Mouse (Mus musculus) E14TG2a.4 (cell line): ENCODE measurements around the gene 4833420G17Rik.

Experiments
- H3K27me3 ChIP-seq: 2 replicates; pipeline ENCODE4 v1.6.1; 2014; ENCODE audit warnings: low read length, control low read depth; ENCODE audit not compliant: insufficient read depth
- H3K36me3 ChIP-seq: 2 replicates; pipeline ENCODE4 v1.6.1; 2014; ENCODE audit warnings: low read length, control low read depth; ENCODE audit not compliant: insufficient read depth
- H3K4me1 ChIP-seq: replicated peaks from 2 replicates; pipeline ENCODE4 v1.6.1; 2014; ENCODE audit warnings: low read depth, low read length, control low read depth
- H3K4me3 ChIP-seq: replicated peaks from 2 replicates; pipeline ENCODE4 v1.5.1; 2014; ENCODE audit warnings: mild to moderate bottlenecking, low read length
- H3K9me3 ChIP-seq: 2 replicates; pipeline ENCODE4 v1.6.1; 2014; ENCODE audit warnings: low read length, control low read depth
- CTCF ChIP-seq: conservative IDR thresholded peaks from 2 replicates; pipeline ENCODE4 v1.5.1; 2014; ENCODE audit warnings: low read length
- NANOG ChIP-seq: IDR thresholded peaks from 2 replicates; pipeline ENCODE4 v1.6.1; 2014; ENCODE audit warnings: borderline replicate concordance, low read length, mixed read lengths
- POU5F1 ChIP-seq: IDR thresholded peaks from 2 replicates; pipeline ENCODE4 v1.6.1; 2014; ENCODE audit warnings: low read length, borderline replicate concordance

The 4833420G17Rik gene

DNA sequence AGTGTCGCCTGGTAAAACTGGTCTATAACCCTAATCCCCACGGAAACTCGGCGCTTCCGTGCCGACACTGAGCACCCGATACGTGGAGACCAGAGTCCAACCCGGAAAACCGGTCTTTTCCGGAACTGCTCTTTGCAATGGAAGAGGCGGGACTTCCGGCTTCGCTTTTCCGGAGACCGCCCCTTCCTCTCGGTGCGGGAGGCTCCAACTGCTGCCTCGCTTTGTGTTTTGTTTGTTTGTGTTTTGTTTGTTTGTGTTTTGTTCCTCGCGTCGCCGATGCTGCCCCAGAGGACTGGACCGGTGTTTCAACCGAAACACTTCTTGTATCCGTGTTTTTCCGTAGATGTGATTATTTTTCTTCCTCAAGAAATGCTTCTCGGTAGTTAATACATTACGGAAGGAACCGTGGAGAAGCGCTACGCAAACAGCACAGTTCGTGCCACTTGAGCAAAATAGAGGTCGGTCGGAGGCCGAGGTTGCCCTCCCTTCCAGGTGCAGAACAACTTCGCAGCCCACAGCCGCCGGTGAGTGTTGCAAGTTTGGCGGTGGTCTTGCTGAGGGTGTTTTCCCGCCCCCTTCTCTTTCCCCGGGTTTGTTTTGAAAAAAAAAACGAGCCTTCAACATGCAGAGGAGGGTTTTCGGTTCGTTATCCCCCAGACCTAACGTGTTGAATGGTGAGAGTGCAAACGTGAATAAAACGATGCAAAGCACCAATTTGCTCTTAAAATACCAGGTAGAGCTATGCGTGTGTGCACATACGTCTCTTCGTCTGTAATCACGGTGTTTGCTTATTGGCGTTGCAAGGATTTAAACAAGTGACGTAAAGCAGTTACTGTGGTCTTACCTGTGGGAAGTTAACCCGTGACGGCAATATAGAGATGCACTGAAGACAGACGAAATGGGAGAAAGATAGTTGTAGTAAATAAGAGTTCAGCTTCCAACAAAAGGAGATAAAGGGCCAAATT is at the start of gene 4833420G17Rik:
TSS of gene 4833420G17Rik (plus strand) at position 173 of the 965 bp plus-strand sequence.
- no peak for TF ChIP-seq POU5F1
- peak within 1 kb of the TSS; percentile 84 for H3K4me3 ChIP-seq
- H3K27me3 ChIP-seq, result no peaks in the 10 kb centered on the region
- no peaks in the 10 kb centered on the region for H3K9me3 ChIP-seq
- H3K36me3 ChIP-seq, result peaks cover 36% of the 10 kb centered on the region
- peaks cover 24% of the 10 kb centered on the region for H3K4me1 ChIP-seq

DNA sequence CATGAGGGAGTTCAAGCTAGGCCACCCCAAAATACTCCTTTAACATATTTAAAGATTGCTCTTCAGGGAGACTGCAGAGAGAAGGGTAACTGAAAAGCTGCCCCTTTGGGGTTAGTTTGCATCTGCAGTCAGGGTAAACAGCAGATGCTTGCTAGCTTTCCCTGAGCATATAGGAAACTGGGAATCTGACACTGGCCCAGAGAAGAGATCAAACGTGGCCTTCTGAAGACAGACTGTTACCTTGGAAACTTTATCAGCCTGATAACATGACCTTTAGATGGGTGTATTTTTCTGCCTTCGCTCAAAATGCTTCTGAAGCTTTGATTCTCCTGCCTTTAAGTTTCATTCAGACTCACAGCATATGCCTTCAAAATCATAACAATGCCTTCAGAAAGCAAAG is 49.5 kb upstream of the 4833420G17Rik start:
- H3K4me1 ChIP-seq, result peaks cover 19% of the 10 kb centered on the region
- H3K4me3 ChIP-seq, result no peak overlapping the region
- 0 out of 2 replicates have a peak, but pooled peaks cover 4% of the 10 kb centered on the region for H3K27me3 ChIP-seq
- peaks cover 6% of the 10 kb centered on the region; the same call in 1 of the 2 replicates for H3K9me3 ChIP-seq
- TF ChIP-seq CTCF (no peak), NANOG (no peak), POU5F1 (no peak)
- H3K36me3 ChIP-seq, result no peaks in the 10 kb centered on the region

DNA sequence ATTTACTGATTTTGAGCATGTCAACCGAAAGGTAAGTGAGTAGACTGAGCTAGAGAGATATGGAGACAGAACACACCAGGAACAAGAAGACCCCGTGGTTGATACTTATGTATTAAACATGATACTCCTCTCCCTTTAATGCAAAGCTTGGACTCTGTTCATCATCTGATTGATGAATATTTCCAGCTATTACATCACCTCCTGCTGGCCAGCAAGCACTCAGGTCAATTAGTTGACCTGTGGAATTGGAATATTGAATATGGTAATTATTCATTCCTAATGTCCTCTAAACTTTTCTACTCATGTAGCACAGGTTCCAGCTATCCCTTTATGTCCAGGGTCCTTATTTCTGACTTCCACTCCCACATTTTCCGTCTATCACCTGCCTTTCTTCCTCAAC is 44.1 kb upstream of the 4833420G17Rik start:
- Histone ChIP-seq H3K9me3 (no peaks in the 10 kb centered on the region), H3K36me3 (no peaks in the 10 kb centered on the region), H3K27me3 (peaks cover 16% of the 10 kb centered on the region), H3K4me1 (no peaks in the 10 kb centered on the region; the same call in 1 of the 2 replicates), H3K4me3 (no peak overlapping the region)
- TF ChIP-seq POU5F1, result no peak

DNA sequence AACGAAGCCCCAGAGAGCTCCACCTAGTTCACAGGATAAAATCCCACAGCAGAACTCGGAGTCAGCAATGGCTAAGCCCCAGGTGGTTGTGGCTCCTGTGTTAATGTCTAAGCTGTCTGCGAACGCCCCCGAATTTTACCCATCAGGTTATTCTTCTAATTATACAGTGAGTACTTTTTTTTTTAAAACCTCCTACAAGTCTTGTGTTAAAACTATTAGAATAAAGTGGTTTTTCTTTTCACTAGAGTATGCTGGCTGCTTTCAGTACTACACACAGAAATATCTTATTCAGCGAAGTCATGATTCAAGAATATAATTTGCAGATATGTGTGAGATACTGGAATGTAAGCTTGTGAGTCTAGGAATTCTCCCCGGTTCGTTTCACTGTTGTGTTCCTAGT is 32.4 kb upstream of the 4833420G17Rik start:
- TF ChIP-seq POU5F1 (no peak), CTCF (no peak), NANOG (no peak)
- Histone ChIP-seq H3K9me3 (no peaks in the 10 kb centered on the region), H3K4me3 (peak overlapping the region; percentile 91; the same call in 1 of the 2 replicates), H3K4me1 (peaks cover 6% of the 10 kb centered on the region; the same call in 1 of the 2 replicates), H3K36me3 (no peaks in the 10 kb centered on the region), H3K27me3 (peaks cover 12% of the 10 kb centered on the region)

DNA sequence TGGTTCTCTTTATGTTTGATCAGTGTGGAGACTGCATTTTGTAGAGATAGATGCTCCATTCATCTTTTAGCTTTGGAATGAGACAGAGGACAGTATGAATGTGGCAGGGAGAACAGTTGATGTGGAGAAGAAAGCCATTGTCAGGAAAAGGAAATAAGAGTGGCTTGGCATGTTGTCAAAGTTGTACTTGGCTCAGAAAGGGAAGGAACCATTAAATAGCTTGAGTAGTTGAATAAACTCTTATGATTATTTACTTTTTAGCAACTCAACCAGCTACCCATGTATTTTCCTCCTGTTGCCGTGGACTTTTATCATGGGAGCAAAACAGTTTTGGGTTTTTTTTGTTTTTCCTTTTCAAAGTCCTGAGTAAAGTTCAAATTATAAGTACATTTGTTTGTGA is 30.5 kb upstream of the 4833420G17Rik start:
- Histone ChIP-seq H3K4me1 (peaks cover 6% of the 10 kb centered on the region; the same call in 1 of the 2 replicates), H3K9me3 (no peaks in the 10 kb centered on the region), H3K4me3 (no peak overlapping the region), H3K27me3 (no peaks in the 10 kb centered on the region), H3K36me3 (peaks cover 8% of the 10 kb centered on the region; the same call in 1 of the 2 replicates)
- TF ChIP-seq POU5F1, result no peak
- TF ChIP-seq NANOG, result no peak
- no peak for TF ChIP-seq CTCF

DNA sequence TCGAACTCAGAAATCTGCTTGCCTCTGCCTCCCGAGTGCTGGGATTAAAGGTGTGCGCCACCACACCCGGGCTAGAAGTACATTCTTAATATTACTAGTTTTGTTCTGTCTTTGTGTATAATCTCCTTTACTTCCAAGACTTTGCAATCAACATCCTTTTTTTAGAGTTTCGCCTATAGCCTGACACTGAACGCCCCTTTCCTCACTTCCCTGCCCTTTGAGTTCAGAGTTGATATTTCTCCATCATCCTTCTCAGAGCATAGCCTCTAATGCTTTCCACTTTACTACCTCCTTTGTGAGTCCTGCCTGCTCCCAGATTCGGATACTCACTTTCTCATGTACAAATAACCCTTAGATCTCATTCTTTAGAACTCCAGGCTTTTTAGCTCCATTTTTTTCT is 28.2 kb upstream of the 4833420G17Rik start:
- Histone ChIP-seq H3K27me3 (no peaks in the 10 kb centered on the region), H3K36me3 (peaks cover 25% of the 10 kb centered on the region), H3K4me1 (peaks cover 6% of the 10 kb centered on the region; the same call in 1 of the 2 replicates), H3K9me3 (no peaks in the 10 kb centered on the region), H3K4me3 (no peak overlapping the region)
- no peak for TF ChIP-seq NANOG
- TF ChIP-seq CTCF, result no peak
- TF ChIP-seq POU5F1, result no peak

DNA sequence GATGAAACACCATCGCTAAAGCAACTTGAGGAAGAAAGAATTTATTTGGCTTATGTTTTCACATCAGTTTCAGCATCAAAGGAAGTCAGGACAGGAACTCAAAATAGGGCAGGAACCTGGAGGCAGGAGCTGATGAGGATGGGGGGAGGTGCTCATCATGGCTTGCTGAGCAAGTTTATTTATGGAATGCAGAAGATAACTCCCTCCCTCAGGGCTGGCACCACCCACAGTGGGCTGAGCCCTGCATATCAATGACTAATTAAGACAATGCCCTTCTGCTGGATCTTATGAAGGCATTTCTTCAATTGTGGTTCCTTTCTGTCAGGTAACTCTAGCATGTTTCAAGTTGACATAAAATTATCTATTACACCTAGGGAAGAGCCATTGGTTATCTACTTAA is 20.3 kb upstream of the 4833420G17Rik start:
- no peaks in the 10 kb centered on the region for H3K9me3 ChIP-seq
- H3K27me3 ChIP-seq, result no peaks in the 10 kb centered on the region
- H3K36me3 ChIP-seq, result peaks cover 32% of the 10 kb centered on the region
- H3K4me3 ChIP-seq, result no peak overlapping the region
- H3K4me1 ChIP-seq, result 0 out of 2 replicates have a peak, but pooled peaks cover 4% of the 10 kb centered on the region
- TF ChIP-seq CTCF (no peak), POU5F1 (no peak), NANOG (no peak)

DNA sequence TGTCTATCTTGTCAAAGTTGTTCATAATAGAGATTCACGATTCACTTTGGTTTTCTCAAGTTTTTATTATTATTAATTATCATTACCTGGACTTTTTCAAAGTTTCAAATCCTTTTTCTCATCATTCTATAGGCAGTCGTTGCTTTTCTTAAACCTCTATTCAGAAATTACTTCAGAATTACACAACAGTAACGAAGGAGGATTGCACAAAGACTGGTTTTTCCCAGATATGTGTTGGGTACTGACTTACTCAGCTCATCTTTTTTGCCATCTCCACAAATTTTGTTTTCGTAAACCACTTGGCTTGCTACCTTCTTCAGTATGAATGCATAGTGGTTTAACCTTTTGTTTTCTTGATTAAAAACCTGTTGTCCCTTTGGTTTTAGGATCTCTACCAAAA is 9.0 kb upstream of the 4833420G17Rik start:
- no peak overlapping the region for H3K4me3 ChIP-seq
- H3K9me3 ChIP-seq, result no peaks in the 10 kb centered on the region
- H3K27me3 ChIP-seq, result no peaks in the 10 kb centered on the region
- TF ChIP-seq POU5F1, result no peak
- no peak for TF ChIP-seq CTCF
- no peak for TF ChIP-seq NANOG
- H3K36me3 ChIP-seq, result peaks cover 26% of the 10 kb centered on the region
- H3K4me1 ChIP-seq, result no peaks in the 10 kb centered on the region

DNA sequence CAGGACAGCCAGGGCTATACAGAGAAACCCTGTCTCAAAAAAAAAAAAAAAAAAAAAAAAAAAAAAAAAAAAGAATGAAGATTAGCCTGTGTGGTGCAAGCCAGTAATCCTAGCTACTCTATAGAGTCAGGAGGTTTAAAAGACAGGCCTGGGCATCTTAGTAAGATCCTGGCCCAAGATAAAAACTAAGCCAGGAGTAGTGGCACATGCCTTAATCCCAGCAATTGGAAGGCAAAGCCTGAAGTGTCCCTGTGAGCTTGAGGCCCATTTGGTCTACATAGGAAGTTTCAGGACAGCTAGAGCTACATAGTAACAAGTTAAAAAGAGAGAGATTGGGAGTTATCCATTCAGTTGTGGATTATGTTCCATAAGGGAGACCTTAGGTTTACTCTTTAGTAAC is 7.5 kb upstream of the 4833420G17Rik start:
- no peak overlapping the region for H3K4me3 ChIP-seq
- no peak for TF ChIP-seq NANOG
- no peak for TF ChIP-seq POU5F1
- TF ChIP-seq CTCF, result no peak
- peaks cover 29% of the 10 kb centered on the region for H3K36me3 ChIP-seq
- no peaks in the 10 kb centered on the region for H3K27me3 ChIP-seq
- no peaks in the 10 kb centered on the region for H3K4me1 ChIP-seq
- H3K9me3 ChIP-seq, result no peaks in the 10 kb centered on the region
